Mouse (Mus musculus) midbrain, embryonic 14.5 days (tissue): ENCODE results near the gene Mfsd5. TPM values are rescaled to one million over a fixed set of nuclear protein-coding genes. Genes with fewer than 3 reads are reported as not detected.

ENCODE experiments used
- ATAC-seq: fragments of 200-750 bp; cut with Nextera tagmentation; 2 replicates; pipeline ENCODE4 v1.8.0; 2017; ENCODE audit warnings: moderate number of reproducible peaks, moderate library complexity; ENCODE audit not compliant: low FRiP score, low TSS enrichment
- DNase-seq: peaks from one replicate; pipeline ENCODE4 v3.0.0-alpha.2; 2015
- H3K27ac ChIP-seq: fragments of 300-500 bp; sonication (generic); replicated peaks from 2 replicates; pipeline ENCODE4 v1.5.1; 2014; ENCODE audit warnings: mild to moderate bottlenecking, low read depth, low read length, moderate library complexity
- H3K27me3 ChIP-seq: fragments of 300-500 bp; sonication (generic); 2 replicates; pipeline ENCODE4 v1.6.1; 2014; ENCODE audit warnings: low read length, control low read depth, mixed read lengths; ENCODE audit not compliant: control insufficient read depth, insufficient read depth
- H3K36me3 ChIP-seq: fragments of 300-500 bp; sonication (generic); 2 replicates; pipeline ENCODE4 v1.6.1; 2014; ENCODE audit warnings: low read length, control low read depth; ENCODE audit not compliant: control insufficient read depth, insufficient read depth
- H3K4me1 ChIP-seq: fragments of 300-500 bp; sonication (generic); 2 replicates; pipeline ENCODE4 v1.6.1; 2014; ENCODE audit warnings: mild to moderate bottlenecking, antibody characterized with exemption, low read length, control low read depth; ENCODE audit not compliant: control insufficient read depth, insufficient read depth
- H3K4me2 ChIP-seq: fragments of 300-500 bp; sonication (generic); 2 replicates; pipeline ENCODE4 v1.6.1; 2014; ENCODE audit warnings: mild to moderate bottlenecking, low read length, moderate library complexity
- H3K4me3 ChIP-seq: fragments of 300-500 bp; sonication (generic); replicated peaks from 2 replicates; pipeline ENCODE4 v1.5.1; 2014; ENCODE audit warnings: low read depth, low read length
- H3K9ac ChIP-seq: fragments of 300-500 bp; sonication (generic); replicated peaks from 2 replicates; pipeline ENCODE4 v1.6.1; 2014; ENCODE audit warnings: mild to moderate bottlenecking, low read length, moderate library complexity
- H3K9me3 ChIP-seq: fragments of 300-500 bp; sonication (generic); 2 replicates; pipeline ENCODE4 v1.6.1; 2016; ENCODE audit warnings: low read length, control low read depth, mixed read lengths; ENCODE audit not compliant: control insufficient read depth
- WGBS: fragments of 180-500 bp; shearing (Covaris S2); extraction: QIAGEN DNeasy Blood & Tissue Kit; methylation state at CpG from one replicate; pipeline ENCODE4 v1.1.7; 2014; 5-methylcytosine and 5-hydroxymethylcytosine counted together
- polyA plus RNA-seq: library from polyadenylated mRNA; unstranded; fragments of >200 nt; fragmentation: Nextera tagmentation; extraction: Ambion mirVana; gene quantifications from 2 replicates; pipeline ENCODE4 v1.2.1, GENCODE M21; 2014

The Mfsd5 gene
- polyA plus RNA-seq, 1 experiment from 2014 or later = 51.9 TPM

DNA sequence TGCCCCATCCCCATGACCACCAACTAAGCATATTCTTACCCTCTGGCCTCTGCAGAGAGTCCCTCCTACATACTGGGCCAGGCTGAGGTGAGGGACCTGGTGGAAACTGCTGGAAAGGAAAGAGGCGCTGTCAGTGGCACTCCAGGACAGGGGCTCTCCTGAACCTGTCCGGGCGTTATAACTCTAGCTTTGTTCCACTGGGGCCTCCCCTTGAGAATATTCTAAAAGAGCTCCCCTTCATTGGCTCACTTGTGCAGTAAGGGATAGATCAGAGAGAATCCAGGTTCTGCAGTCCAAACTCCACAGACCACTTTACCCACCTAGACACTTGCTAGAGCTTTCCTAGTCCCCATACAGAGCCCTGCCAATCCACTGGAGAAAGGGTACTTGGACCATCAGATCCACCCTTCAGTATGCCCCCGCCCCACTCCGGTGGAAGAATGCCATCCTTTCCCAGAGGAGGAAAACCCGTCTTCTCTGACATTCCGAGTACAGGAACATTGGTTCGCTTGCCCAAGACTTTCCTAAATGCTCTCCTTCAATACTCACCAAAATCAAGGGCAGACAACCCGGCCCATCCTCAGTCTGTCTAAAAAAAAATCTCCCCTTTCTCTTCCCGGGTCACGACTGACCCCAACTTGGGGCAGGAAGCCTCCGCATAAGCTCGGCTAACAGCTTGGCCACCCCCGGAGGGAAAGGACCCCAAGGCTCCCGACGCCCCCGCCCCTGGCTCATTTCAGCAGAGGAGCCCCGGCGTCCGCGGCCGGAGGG is 22.6 kb upstream of the Mfsd5 start:
- Histone ChIP-seq H3K27ac (no peak overlapping the region), H3K36me3 (no peaks in the 10 kb centered on the region), H3K4me1 (0 out of 2 replicates have a peak, but pooled peaks cover 7% of the 10 kb centered on the region), H3K9ac (peak overlapping the region; percentile 65), H3K27me3 (peaks cover 28% of the 10 kb centered on the region), H3K4me2 (peak overlapping the region; percentile 92), H3K4me3 (peak overlapping the region; percentile 50), H3K9me3 (no peaks in the 10 kb centered on the region)
- WGBS = 8% methylated on average over 22 of the region's 22 CpGs
- ATAC-seq (no peak), DNase-seq (no peak)

DNA sequence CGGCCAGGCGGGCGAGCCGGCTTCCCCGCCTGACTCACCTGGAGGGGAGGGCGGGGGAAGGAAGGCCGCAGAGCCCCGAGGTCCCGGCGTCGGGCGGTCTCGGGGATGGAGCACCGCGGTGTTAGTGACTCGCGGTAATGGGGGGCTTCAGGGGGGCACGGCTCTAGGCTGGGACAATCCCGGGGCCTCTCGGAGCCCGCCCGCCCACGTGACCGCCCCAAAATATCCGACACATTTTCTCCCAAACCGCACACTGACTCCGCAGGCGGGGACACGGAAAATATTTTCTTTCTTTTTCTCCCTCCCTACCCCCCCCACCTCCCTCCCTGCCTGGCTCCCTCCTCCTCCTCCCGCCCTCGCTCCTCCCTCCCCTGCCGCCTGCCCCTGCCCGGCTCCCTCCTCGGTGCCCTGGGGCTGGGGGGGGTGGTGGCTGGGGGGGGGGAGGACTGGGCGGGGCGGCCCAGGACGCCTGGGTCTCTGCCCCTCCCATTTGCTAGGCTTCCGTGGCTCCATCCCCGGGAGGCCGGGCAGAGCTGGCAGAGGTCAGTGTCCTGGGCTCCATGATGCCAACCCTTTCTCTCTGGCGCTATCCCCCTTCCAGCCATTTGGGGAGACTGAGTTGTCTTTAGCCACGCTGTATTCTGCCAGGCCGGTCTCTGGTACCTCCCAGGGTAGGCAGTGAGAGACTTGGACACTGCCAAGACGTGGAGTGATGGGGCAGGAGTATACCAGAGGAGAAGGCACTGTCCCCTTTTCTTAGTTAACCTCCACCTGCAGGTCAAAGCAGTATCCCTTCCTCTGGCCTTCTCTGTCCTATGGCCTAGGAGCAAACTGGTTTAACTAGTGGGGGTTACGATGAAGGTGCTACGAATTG is 21.8 kb upstream of the Mfsd5 start, which contains the start of gene Rarg:
Gene Rarg (minus strand): TSS at position 316 of the 874 bp plus-strand sequence.
- 1% methylated on average over 39 of the region's 46 CpGs for WGBS
- DNase-seq (peak; percentile 51), ATAC-seq (peak; percentile 34; the same call in 1 of the 2 replicates)
- Histone ChIP-seq H3K9me3 (no peaks in the 10 kb centered on the region), H3K27me3 (peaks cover 28% of the 10 kb centered on the region), H3K4me3 (peak within 1 kb of the TSS; percentile 50), H3K4me2 (peak within 1 kb of the TSS; percentile 92), H3K36me3 (no peaks in the 10 kb centered on the region), H3K9ac (peak within 1 kb of the TSS; percentile 65), H3K4me1 (0 out of 2 replicates have a peak, but pooled peaks cover 7% of the 10 kb centered on the region), H3K27ac (no peak within 1 kb of the TSS)

DNA sequence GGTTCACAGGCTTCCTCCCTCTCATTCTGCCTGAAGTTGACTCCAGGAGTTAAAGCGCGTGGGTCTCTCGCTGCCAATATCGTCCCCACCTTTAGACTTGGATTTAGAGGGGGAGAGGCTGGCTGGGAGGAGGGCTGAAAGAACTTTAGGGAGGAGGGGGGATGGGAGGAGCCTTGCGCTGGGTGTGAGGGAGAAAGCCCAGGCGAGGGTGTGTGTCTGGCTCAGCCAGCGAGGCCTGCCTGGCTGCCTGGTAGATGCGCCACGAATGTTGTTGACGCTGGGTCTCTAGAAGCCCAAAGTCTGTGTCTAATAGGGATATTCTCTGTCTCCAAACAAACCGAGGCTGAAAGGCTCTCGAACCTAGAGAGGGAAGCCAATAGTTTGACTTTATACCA is 21.2 kb upstream of the Mfsd5 start:
- ATAC-seq = no peak
- Histone ChIP-seq H3K4me1 (0 out of 2 replicates have a peak, but pooled peaks cover 7% of the 10 kb centered on the region), H3K4me3 (no peak overlapping the region), H3K36me3 (no peaks in the 10 kb centered on the region), H3K9me3 (no peaks in the 10 kb centered on the region), H3K4me2 (peak overlapping the region; percentile 92), H3K9ac (no peak overlapping the region), H3K27me3 (peaks cover 28% of the 10 kb centered on the region), H3K27ac (no peak overlapping the region)
- no peak for DNase-seq
- WGBS = 6% methylated on average over 12 of the region's 12 CpGs

DNA sequence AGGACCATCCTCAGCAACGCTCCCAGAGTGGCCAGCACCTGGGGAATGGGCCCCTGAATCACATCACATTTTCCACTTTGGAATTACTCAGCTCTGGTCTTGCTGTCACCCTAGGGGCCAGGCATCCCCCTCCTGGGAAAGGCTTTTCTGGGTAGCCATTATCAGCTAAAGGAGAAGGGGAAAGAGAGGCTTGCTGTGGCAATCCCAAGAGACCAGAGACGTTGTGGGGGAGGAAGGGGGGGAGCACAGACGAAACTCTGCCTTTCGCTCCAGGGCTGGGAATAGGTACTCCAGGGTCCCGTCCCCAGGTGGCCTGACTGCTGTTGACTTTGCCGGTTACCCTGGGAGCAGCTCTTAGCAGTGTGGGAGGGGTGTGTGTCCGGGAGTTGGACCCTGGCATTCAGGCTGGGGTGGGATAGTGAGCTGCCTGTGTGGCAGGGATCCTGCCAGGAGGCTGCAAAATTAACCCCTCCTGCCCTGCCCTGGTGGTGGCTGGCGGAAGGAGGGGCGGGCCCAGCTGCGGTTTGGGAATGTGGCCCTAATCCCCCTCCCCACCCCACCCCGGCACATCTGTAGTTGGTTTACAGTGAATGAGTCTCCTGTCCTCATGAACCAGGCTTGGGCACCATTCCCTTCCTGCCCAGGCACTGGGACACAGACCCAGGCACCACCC is 20.5 kb upstream of the Mfsd5 start:
- Histone ChIP-seq H3K4me3 (no peak overlapping the region), H3K4me1 (0 out of 2 replicates have a peak, but pooled peaks cover 7% of the 10 kb centered on the region), H3K4me2 (peak overlapping the region; percentile 92; the same call in 1 of the 2 replicates), H3K27ac (no peak overlapping the region), H3K27me3 (peaks cover 28% of the 10 kb centered on the region), H3K9me3 (no peaks in the 10 kb centered on the region), H3K36me3 (no peaks in the 10 kb centered on the region), H3K9ac (no peak overlapping the region)
- no peak for ATAC-seq
- no peak for DNase-seq
- 12% methylated on average over 11 of the region's 11 CpGs for WGBS

DNA sequence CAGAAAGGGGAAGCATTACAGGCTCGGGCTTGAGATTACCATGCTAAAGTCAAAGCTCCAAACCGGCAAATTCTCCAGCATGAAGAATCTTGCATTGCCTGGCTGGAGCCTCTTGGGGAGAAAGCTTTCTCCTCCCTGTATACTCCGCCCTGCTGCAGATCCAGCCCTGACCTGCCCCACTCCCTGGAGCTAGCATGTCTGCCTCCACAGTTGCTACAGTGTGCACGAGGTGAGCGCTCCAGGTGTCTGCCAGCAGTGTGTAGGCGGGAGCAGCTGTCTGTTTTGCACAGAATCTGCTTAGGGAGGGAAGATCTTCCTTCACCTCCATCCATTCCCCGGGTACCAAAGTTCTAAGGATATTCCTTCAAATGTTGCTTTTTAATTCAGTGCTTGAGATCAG is 16.7 kb upstream of the Mfsd5 start:
- Histone ChIP-seq H3K9me3 (no peaks in the 10 kb centered on the region), H3K4me1 (no peaks in the 10 kb centered on the region), H3K27me3 (peaks cover 16% of the 10 kb centered on the region; the same call in 1 of the 2 replicates), H3K4me2 (no peak overlapping the region), H3K36me3 (no peaks in the 10 kb centered on the region), H3K9ac (no peak overlapping the region), H3K27ac (no peak overlapping the region), H3K4me3 (no peak overlapping the region)
- ATAC-seq (no peak), DNase-seq (no peak)
- WGBS = 47% methylated on average over 7 of the region's 7 CpGs

DNA sequence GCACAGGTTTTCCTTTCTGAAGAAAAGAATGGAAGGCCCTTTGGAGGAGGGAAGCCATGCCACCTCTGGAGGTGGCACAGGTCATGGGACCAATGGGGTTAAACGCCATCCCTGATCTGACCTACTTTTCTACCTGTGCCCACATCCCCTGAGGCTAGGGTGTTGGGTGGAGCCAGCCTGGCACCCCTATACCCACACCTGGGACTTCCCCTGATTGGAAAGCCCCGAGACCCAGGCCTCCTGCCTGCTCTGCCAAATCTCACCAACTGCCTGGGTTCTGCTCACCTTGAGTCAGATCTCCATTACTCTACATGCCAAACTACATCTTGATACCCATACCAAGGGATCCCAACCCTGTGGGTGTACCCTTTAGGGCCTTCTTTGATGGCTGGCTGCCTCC is 16.2 kb upstream of the Mfsd5 start:
- H3K36me3 ChIP-seq = no peaks in the 10 kb centered on the region
- H3K4me3 ChIP-seq = no peak overlapping the region
- ATAC-seq (no peak), DNase-seq (no peak)
- 83% methylated on average over 2 of the region's 2 CpGs for WGBS
- H3K4me1 ChIP-seq = no peaks in the 10 kb centered on the region
- no peaks in the 10 kb centered on the region for H3K9me3 ChIP-seq
- H3K4me2 ChIP-seq = no peak overlapping the region
- peaks cover 16% of the 10 kb centered on the region; the same call in 1 of the 2 replicates for H3K27me3 ChIP-seq
- no peak overlapping the region for H3K27ac ChIP-seq
- H3K9ac ChIP-seq = no peak overlapping the region

DNA sequence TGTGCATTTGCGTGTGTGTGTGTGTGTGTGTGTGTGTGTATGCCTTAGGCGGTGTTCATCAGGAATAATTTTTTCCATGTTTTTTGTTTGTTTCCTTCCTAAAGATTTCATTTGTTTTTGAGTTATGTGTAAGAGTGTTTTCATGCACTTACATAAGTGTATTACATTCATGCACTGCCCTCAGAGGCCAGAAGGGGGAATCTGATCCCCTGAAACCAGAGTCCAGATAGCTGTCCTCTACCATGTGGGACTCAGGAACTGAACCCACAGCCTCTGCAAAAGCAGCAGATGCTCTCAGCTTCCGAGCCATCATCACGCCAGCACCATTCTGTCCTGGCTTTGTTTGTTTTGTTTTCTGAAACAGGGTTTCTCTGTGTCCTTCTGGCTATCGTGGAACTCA is 13.7 kb upstream of the Mfsd5 start:
- no peaks in the 10 kb centered on the region for H3K4me1 ChIP-seq
- DNase-seq = no peak
- H3K27ac ChIP-seq = no peak overlapping the region
- no peak for ATAC-seq
- H3K4me2 ChIP-seq = no peak overlapping the region
- H3K36me3 ChIP-seq = no peaks in the 10 kb centered on the region
- H3K9ac ChIP-seq = no peak overlapping the region
- no peak overlapping the region for H3K4me3 ChIP-seq
- H3K27me3 ChIP-seq = 0 out of 2 replicates have a peak, but pooled peaks cover 3% of the 10 kb centered on the region
- no peaks in the 10 kb centered on the region for H3K9me3 ChIP-seq
- 88% methylated on average over 5 of the region's 5 CpGs for WGBS

DNA sequence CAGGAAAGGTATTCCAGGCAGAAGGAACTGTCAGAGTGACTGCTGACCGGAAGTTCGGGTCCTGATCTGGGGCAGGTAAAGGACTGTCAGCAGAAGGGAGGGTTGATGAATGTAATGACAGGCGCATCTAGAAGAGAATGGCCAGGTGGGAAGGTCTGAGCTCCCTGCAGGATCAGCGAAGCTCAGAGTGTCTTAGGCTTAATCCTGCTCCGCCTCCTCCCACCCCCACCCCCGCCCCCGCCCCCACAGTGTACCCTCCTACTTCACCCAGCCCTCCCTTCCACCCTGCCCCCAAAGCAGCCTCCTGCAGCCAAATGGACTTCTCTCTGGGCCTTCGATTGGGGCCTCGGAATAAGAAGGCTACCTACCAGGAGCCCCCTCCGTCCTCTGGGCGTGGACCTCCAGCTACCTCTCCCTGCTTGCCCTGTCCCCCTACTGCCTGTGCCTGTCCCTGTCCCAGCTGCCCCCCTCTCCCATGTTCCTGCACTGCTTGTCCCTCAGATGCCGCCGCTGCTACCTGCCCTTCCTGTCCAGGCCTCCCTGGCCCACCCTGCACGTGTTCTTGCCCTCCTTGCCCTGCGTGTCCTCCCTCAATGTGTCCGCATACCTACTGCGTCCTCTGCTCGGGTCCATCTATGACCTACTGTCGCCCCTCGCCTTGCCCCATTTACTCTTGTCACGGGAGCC is 8.8 kb upstream of the Mfsd5 start, which contains the start of gene Gm9918:
Gene Gm9918 (plus strand): TSS at position 290 of the 687 bp plus-strand sequence.
- Histone ChIP-seq H3K4me2 (peak within 1 kb of the TSS; percentile 24; the same call in 1 of the 2 replicates), H3K4me1 (no peaks in the 10 kb centered on the region), H3K9ac (0 out of 2 replicates have a peak within 1 kb of the TSS, but pooled peaks have one; percentile 7), H3K9me3 (no peaks in the 10 kb centered on the region), H3K4me3 (no peak within 1 kb of the TSS), H3K27ac (no peak within 1 kb of the TSS), H3K27me3 (0 out of 2 replicates have a peak, but pooled peaks cover 7% of the 10 kb centered on the region), H3K36me3 (no peaks in the 10 kb centered on the region)
- DNase-seq (no peak), ATAC-seq (no peak)
- 8% methylated on average over 20 of the region's 21 CpGs for WGBS
